Mouse (Mus musculus): Measurements from ENCODE around the gene Tctn1. TPM values are rescaled to one million over a fixed set of nuclear protein-coding genes. Genes with fewer than 3 reads are reported as not detected.

The Tctn1 gene
- total RNA-seq, 2 experiments from 2014 or later = 15.0 to 17.3 TPM

GRCm38 (mm10) chr5:122247529-122247928 lies 16.7 kb downstream of the Tctn1 start:
- DNase-seq (ENCODE audit: low spot score in 2 of 2) = no peak

- DNase-seq (ENCODE audit: low spot score in 2 of 2) = no peak
Measured at GRCm38 (mm10) chr5:122246547-122247167, 17.6 kb downstream of the Tctn1 start.

- no peak for DNase-seq (ENCODE audit: low spot score in 2 of 2)
Measured at GRCm38 (mm10) chr5:122245186-122245585, 19.1 kb downstream of the Tctn1 start.

- no peak for DNase-seq (ENCODE audit: low spot score in 2 of 2)
Measured at GRCm38 (mm10) chr5:122243781-122244523, 20.3 kb downstream of the Tctn1 start.

- DNase-seq (ENCODE audit: low spot score in 2 of 2) = no peak
Measured at GRCm38 (mm10) chr5:122242521-122243123, 21.6 kb downstream of the Tctn1 start.

GRCm38 (mm10) chr5:122240989-122241388 lies 23.3 kb downstream of the Tctn1 start:
- DNase-seq (ENCODE audit: low spot score in 2 of 2) = no peak

- DNase-seq (ENCODE audit: low spot score in 2 of 2) = no peak
Measured at GRCm38 (mm10) chr5:122240521-122240920, 23.7 kb downstream of the Tctn1 start.

- no peak for DNase-seq (ENCODE audit: low spot score in 2 of 2)
Measured at GRCm38 (mm10) chr5:122239618-122240017, 24.6 kb downstream of the Tctn1 start.

- DNase-seq (ENCODE audit: low spot score in 2 of 2) = no peak
Measured at GRCm38 (mm10) chr5:122237200-122237599, 27.1 kb downstream of the Tctn1 start.

- DNase-seq (ENCODE audit: low spot score in 2 of 2) = no peak
Measured at GRCm38 (mm10) chr5:122235196-122235836, 28.9 kb downstream of the Tctn1 start.

- DNase-seq (ENCODE audit: low spot score in 2 of 2) = no peak
Measured at GRCm38 (mm10) chr5:122234319-122235195, 29.7 kb downstream of the Tctn1 start.

- no peak for DNase-seq (ENCODE audit: low spot score in 2 of 2)
Measured at GRCm38 (mm10) chr5:122233695-122234094, 30.6 kb downstream of the Tctn1 start.

GRCm38 (mm10) chr5:122233077-122233581 lies 31.1 kb downstream of the Tctn1 start:
- DNase-seq (ENCODE audit: low spot score in 2 of 2) = no peak

GRCm38 (mm10) chr5:122232004-122232403 lies 32.3 kb downstream of the Tctn1 start:
- DNase-seq (ENCODE audit: low spot score in 2 of 2) = no peak

GRCm38 (mm10) chr5:122231431-122231830 lies 32.8 kb downstream of the Tctn1 start:
- DNase-seq (ENCODE audit: low spot score in 2 of 2) = no peak

- no peak for DNase-seq (ENCODE audit: low spot score in 2 of 2)
Measured at GRCm38 (mm10) chr5:122230816-122231215, 33.4 kb downstream of the Tctn1 start.

- DNase-seq (ENCODE audit: low spot score in 2 of 2) = no peak
Measured at GRCm38 (mm10) chr5:122228772-122229171, 35.5 kb downstream of the Tctn1 start.

- DNase-seq (ENCODE audit: low spot score in 2 of 2) = no peak
Measured at GRCm38 (mm10) chr5:122228271-122228765, 35.9 kb downstream of the Tctn1 start.

- no peak for DNase-seq (ENCODE audit: low spot score in 2 of 2)
Measured at GRCm38 (mm10) chr5:122224291-122224690, 40.0 kb downstream of the Tctn1 start.

- no peak for DNase-seq (ENCODE audit: low spot score in 2 of 2)
Measured at GRCm38 (mm10) chr5:122221085-122221484, 43.2 kb downstream of the Tctn1 start.

Measured in layer of hippocampus, postnatal 10 days (tissue).